8 mouse cellular contexts compared by ENCODE assay signal in the genomic region with DNA sequence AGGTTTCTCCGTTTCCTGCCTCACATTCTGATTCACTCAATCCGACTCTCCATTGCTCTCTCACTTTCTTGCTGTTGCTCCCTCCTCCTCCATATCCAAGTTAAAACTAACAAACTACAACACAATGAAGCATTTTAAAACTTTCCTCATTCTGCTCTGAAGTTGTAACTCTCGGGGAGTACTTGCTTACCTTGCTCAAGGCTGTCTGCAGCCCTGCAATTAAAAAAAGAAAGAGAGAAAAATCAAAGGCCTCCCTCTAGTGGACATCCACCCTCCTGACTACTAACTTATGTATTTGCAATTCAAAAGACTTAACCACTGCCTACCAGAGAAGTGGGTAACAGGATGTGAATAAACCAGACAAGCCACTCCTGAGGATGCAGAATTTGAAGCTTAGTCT. TPM values are rescaled to one million over a fixed set of nuclear protein-coding genes. Genes with fewer than 3 reads are reported as not detected.
DNase-seq lines count a peak whose midpoint lies in the region; ATAC-seq and TF ChIP-seq lines count a peak whose summit lies in the region.

No protein-coding gene starts in this region.

- no peak for TF ChIP-seq EP300 in heart, postnatal 0 days (IDR thresholded peaks at IDR 0.05; ENCODE audit: low read depth)

- H3K9ac ChIP-seq in embryonic facial prominence, embryonic 12.5 days: no peak overlapping the region
- H3K9ac ChIP-seq in heart, postnatal 0 days (replicated peaks; ENCODE audit: low read depth, low read length): peak overlapping the region; percentile 18; the same call in 1 of the 2 replicates

- peaks cover 5% of the 10 kb centered on the region; the same call in 1 of the 2 replicates for H3K36me3 ChIP-seq in embryonic facial prominence, embryonic 12.5 days
- peaks cover 5% of the 10 kb centered on the region for H3K36me3 ChIP-seq in heart, postnatal 0 days (replicated peaks; ENCODE audit: control insufficient read depth, insufficient read depth, low read length)

- peaks cover 13% of the 10 kb centered on the region for H3K4me1 ChIP-seq in embryonic facial prominence, embryonic 12.5 days
- H3K4me1 ChIP-seq in heart, postnatal 0 days (ENCODE audit: control insufficient read depth, insufficient read depth): peaks cover 11% of the 10 kb centered on the region

- intact Hi-C loops in heart, postnatal 25 days (cut with DNase I): loop anchor here (1.0 kb wide), 1 partner anchor 23 kb away; no protein-coding TSS in a partner anchor
- intact Hi-C loops in left cerebral cortex, adult 2 months (cut with DNase I): no loop called here

- peak overlapping the region; percentile 65 for H3K4me2 ChIP-seq in embryonic facial prominence, embryonic 12.5 days (replicated peaks)
- H3K4me2 ChIP-seq in heart, postnatal 0 days (ENCODE audit: low read depth, low read length): peak overlapping the region; percentile 88

- peak overlapping the region; percentile 93 for H3K4me3 ChIP-seq in embryonic facial prominence, embryonic 12.5 days
- peak overlapping the region; percentile 83 for H3K4me3 ChIP-seq in heart, postnatal 0 days (ENCODE audit: low read depth, low read length)
- peak overlapping the region; percentile 58 for H3K4me3 ChIP-seq in left cerebral cortex, adult 2 months

- H3K27ac ChIP-seq in embryonic facial prominence, embryonic 12.5 days: peak overlapping the region; percentile 93
- H3K27ac ChIP-seq in heart, postnatal 0 days (ENCODE audit: low read depth): peak overlapping the region; percentile 93
- peak overlapping the region; percentile 81 for H3K27ac ChIP-seq in left cerebral cortex, adult 2 months

- H3K27me3 ChIP-seq in embryonic facial prominence, embryonic 12.5 days: no peaks in the 10 kb centered on the region
- H3K27me3 ChIP-seq in heart, postnatal 0 days (ENCODE audit: control insufficient read depth, insufficient read depth, low read length): no peaks in the 10 kb centered on the region

- no peaks in the 10 kb centered on the region for H3K9me3 ChIP-seq in embryonic facial prominence, embryonic 12.5 days
- H3K9me3 ChIP-seq in heart, postnatal 0 days (replicated peaks; ENCODE audit: control insufficient read depth, low read length): no peaks in the 10 kb centered on the region

- ATAC-seq in embryonic facial prominence, embryonic 12.5 days (ENCODE audit: insufficient number of reproducible peaks, insufficient read depth, low FRiP score, low TSS enrichment): no peak
- no peak for ATAC-seq in heart, postnatal 0 days (ENCODE audit: insufficient read depth, low read depth)
- peak; percentile 39 for ATAC-seq in megakaryocyte, adult 5-6 weeks (ENCODE audit: poor library complexity, severe bottlenecking)

- DNase-seq in heart, adult 11 months: peak; percentile 91
- DNase-seq in heart, postnatal 25 days (ENCODE audit: low spot score): no peak
- DNase-seq in adrenal gland, postnatal 10 days: peak; percentile 40
- peak; percentile 86 for DNase-seq in heart, postnatal 0 days (ENCODE audit: low spot score)
- peak in 1 of 2 experiments; percentile 24 for DNase-seq in left cerebral cortex, adult 2 months (ENCODE audit: extremely low spot score in 1 of 2, low spot score in 2 of 2)
- peak; percentile 37 for DNase-seq in spleen, adult 12 weeks (ENCODE audit: low spot score)

- WGBS in embryonic facial prominence, embryonic 12.5 days: 2% methylated on average over 3 of the region's 3 CpGs
- 2% methylated on average over 3 of the region's 3 CpGs for WGBS in heart, postnatal 0 days

- peak; percentile 66 for TF ChIP-seq CTCF in heart, postnatal 0 days (IDR thresholded peaks at IDR 0.05; ENCODE audit: low read depth)
- TF ChIP-seq CTCF in left cerebral cortex, adult 2 months (IDR thresholded peaks at IDR 0.05): peak; percentile 79

RNA-seq across cellular contexts. Expression of gene Mtrf1l, which starts 1.1 kb away (rescaled TPM):
- 10 to 100 TPM in 1 of 2 experiments, 1 to 10 TPM in 1; 9.1 to 10.4 TPM for total RNA-seq in heart, postnatal 25 days (2021)
- 10 to 100 TPM in 1 of 2 experiments, 1 to 10 TPM in 1; 8.9 to 12.6 TPM for total RNA-seq in adrenal gland, postnatal 10 days (2021)
- polyA plus RNA-seq in embryonic facial prominence, embryonic 12.5 days (2016; fragmentation: Nextera tagmentation; extraction: Ambion mirVana): 14.9 and 19.0 TPM in 2 replicates
- total RNA-seq in heart, postnatal 0 days (2014; rRNA removed; ENCODE audit: low replicate concordance): 12.9 and 15.6 TPM in 2 replicates
- polyA plus RNA-seq in heart, postnatal 0 days (2015; fragmentation: Nextera tagmentation; extraction: Ambion mirVana): 9.5 and 11.4 TPM in 2 replicates
- total RNA-seq in left cerebral cortex, adult 2 months (2021): 10 to 100 TPM in 1 of 2 experiments, 1 to 10 TPM in 1; 8.2 to 10.0 TPM
- 17.5 and 17.7 TPM in 2 replicates for total RNA-seq in megakaryocyte, adult 5-6 weeks (2015)
- total RNA-seq in megakaryocyte, adult 5-6 weeks (2017): 25.7 and 38.1 TPM in 2 replicates

RNA-seq across cellular contexts. Expression of gene Fbxo5, which starts 19.4 kb away (rescaled TPM):
- total RNA-seq in heart, postnatal 25 days (2021): 1 to 10 TPM in 1 of 2 experiments, under 1 TPM in 1; 0.55 to 1.9 TPM
- total RNA-seq in adrenal gland, postnatal 10 days (2021): 10 to 100 TPM in 1 of 2 experiments, 1 to 10 TPM in 1; 9.7 to 14.8 TPM
- 79.1 and 79.8 TPM in 2 replicates for polyA plus RNA-seq in embryonic facial prominence, embryonic 12.5 days (2016; fragmentation: Nextera tagmentation; extraction: Ambion mirVana)
- total RNA-seq in heart, postnatal 0 days (2014; rRNA removed; ENCODE audit: low replicate concordance): 11.0 and 11.2 TPM in 2 replicates
- polyA plus RNA-seq in heart, postnatal 0 days (2015; fragmentation: Nextera tagmentation; extraction: Ambion mirVana): 11.4 and 12.7 TPM in 2 replicates
- 1 to 10 TPM; 1.3 to 1.7 TPM for total RNA-seq in left cerebral cortex, adult 2 months (2021)
- total RNA-seq in megakaryocyte, adult 5-6 weeks (2015): 64.0 and 74.3 TPM in 2 replicates
- 51.9 and 58.9 TPM in 2 replicates for total RNA-seq in megakaryocyte, adult 5-6 weeks (2017)
